In genomic region chr19:46446436-46447020, GRCm38 (mm10) we compare ENCODE assay signal across 15 mouse cellular contexts. TPM values are rescaled to one million over a fixed set of nuclear protein-coding genes. Genes with fewer than 3 reads are reported as not detected.
DNase-seq lines count a peak whose midpoint lies in the region; ATAC-seq and TF ChIP-seq lines count a peak whose summit lies in the region.
"Had no signal": no experiment of that assay in that cellular context is flagged by ENCODE, and none has a peak within 500 bp of the region (broad histone marks: within the 10 kb centered on the region; RNA-seq: fewer than 3 reads in every experiment).

No protein-coding gene starts in this region.

- WGBS in hindbrain, embryonic 10.5 days = 85% methylated on average over 5 of the region's 5 CpGs
- WGBS in hindbrain, embryonic 11.5 days = 79% methylated on average over 5 of the region's 5 CpGs
- 69% methylated on average over 5 of the region's 5 CpGs for WGBS in midbrain, embryonic 15.5 days
- WGBS in midbrain, embryonic 14.5 days = 74% methylated on average over 5 of the region's 5 CpGs
- WGBS in forebrain, postnatal 0 days = 25% methylated on average over 5 of the region's 5 CpGs
- WGBS in heart, embryonic 11.5 days (ENCODE audit: insufficient replicate concordance) = 87% methylated on average over 5 of the region's 5 CpGs

- no peak overlapping the region for H3K4me3 ChIP-seq in hindbrain, embryonic 10.5 days
- no peak overlapping the region for H3K4me3 ChIP-seq in hindbrain, embryonic 11.5 days (ENCODE audit: low read depth, low read length)
- no peak overlapping the region for H3K4me3 ChIP-seq in midbrain, embryonic 15.5 days
- no peak overlapping the region for H3K4me3 ChIP-seq in midbrain, embryonic 14.5 days (replicated peaks; ENCODE audit: low read depth, low read length)
- no peak overlapping the region for H3K4me3 ChIP-seq in forebrain, postnatal 0 days (ENCODE audit: low read depth, low read length)
- no peak overlapping the region for H3K4me3 ChIP-seq in heart, embryonic 11.5 days (ENCODE audit: low read depth, low read length)
- H3K4me3 ChIP-seq: liver, embryonic 12.5 days had no signal

- H3K9me3 ChIP-seq in hindbrain, embryonic 10.5 days = no peaks in the 10 kb centered on the region
- no peaks in the 10 kb centered on the region for H3K9me3 ChIP-seq in hindbrain, embryonic 11.5 days (ENCODE audit: control insufficient read depth, low read length)
- no peaks in the 10 kb centered on the region for H3K9me3 ChIP-seq in midbrain, embryonic 15.5 days
- H3K9me3 ChIP-seq in midbrain, embryonic 14.5 days (ENCODE audit: control insufficient read depth, low read length) = no peaks in the 10 kb centered on the region
- no peaks in the 10 kb centered on the region for H3K9me3 ChIP-seq in forebrain, postnatal 0 days (ENCODE audit: low read length)
- H3K9me3 ChIP-seq in heart, embryonic 11.5 days (replicated peaks; ENCODE audit: control insufficient read depth, low read length) = no peaks in the 10 kb centered on the region
- H3K9me3 ChIP-seq: liver, embryonic 12.5 days had no signal

- DNase-seq in hindbrain, embryonic 10.5 days (ENCODE audit: low spot score) = no peak
- no peak for DNase-seq in hindbrain, embryonic 11.5 days (ENCODE audit: low spot score)
- no peak for DNase-seq in midbrain, embryonic 14.5 days
- no peak for DNase-seq in forebrain, postnatal 0 days
- DNase-seq in ovary, postnatal 10 days (ENCODE audit: low spot score) = no peak
- DNase-seq: adrenal gland, adult 8-10 months; B cell, adult 2 months; cerebellum, adult 11-12 months; kidney, adult 2 months; kidney, postnatal 36 days; right cerebral cortex, adult 18-20 months; thymus, postnatal 4 days had no signal

- H3K36me3 ChIP-seq in hindbrain, embryonic 10.5 days = peaks cover 18% of the 10 kb centered on the region; the same call in 1 of the 2 replicates
- H3K36me3 ChIP-seq in hindbrain, embryonic 11.5 days (ENCODE audit: control insufficient read depth, insufficient read depth, low read length) = no peaks in the 10 kb centered on the region
- H3K36me3 ChIP-seq in midbrain, embryonic 15.5 days (replicated peaks) = no peaks in the 10 kb centered on the region
- H3K36me3 ChIP-seq in midbrain, embryonic 14.5 days (ENCODE audit: control insufficient read depth, insufficient read depth, low read length) = no peaks in the 10 kb centered on the region
- no peaks in the 10 kb centered on the region; the same call in 1 of the 2 replicates for H3K36me3 ChIP-seq in forebrain, postnatal 0 days (ENCODE audit: insufficient read depth)
- H3K36me3 ChIP-seq in heart, embryonic 11.5 days (ENCODE audit: control insufficient read depth, insufficient read depth, low read length) = no peaks in the 10 kb centered on the region

- H3K27me3 ChIP-seq in hindbrain, embryonic 10.5 days (ENCODE audit: insufficient read depth, poor library complexity, severe bottlenecking) = no peaks in the 10 kb centered on the region
- no peaks in the 10 kb centered on the region for H3K27me3 ChIP-seq in hindbrain, embryonic 11.5 days (ENCODE audit: control insufficient read depth, insufficient read depth, low read length)
- no peaks in the 10 kb centered on the region for H3K27me3 ChIP-seq in midbrain, embryonic 15.5 days (replicated peaks)
- no peaks in the 10 kb centered on the region for H3K27me3 ChIP-seq in midbrain, embryonic 14.5 days (ENCODE audit: control insufficient read depth, insufficient read depth, low read length)
- no peaks in the 10 kb centered on the region for H3K27me3 ChIP-seq in forebrain, postnatal 0 days (ENCODE audit: insufficient read depth, low read length)
- no peaks in the 10 kb centered on the region for H3K27me3 ChIP-seq in heart, embryonic 11.5 days (ENCODE audit: control insufficient read depth, insufficient read depth, low read length)
- H3K27me3 ChIP-seq: liver, embryonic 12.5 days had no signal

- peaks cover 79% of the 10 kb centered on the region for H3K4me1 ChIP-seq in hindbrain, embryonic 10.5 days (replicated peaks)
- peaks cover 14% of the 10 kb centered on the region for H3K4me1 ChIP-seq in hindbrain, embryonic 11.5 days (replicated peaks; ENCODE audit: control insufficient read depth, insufficient read depth, low read length)
- peaks cover 26% of the 10 kb centered on the region for H3K4me1 ChIP-seq in midbrain, embryonic 15.5 days
- H3K4me1 ChIP-seq in midbrain, embryonic 14.5 days (ENCODE audit: control insufficient read depth, insufficient read depth, low read length) = peaks cover 11% of the 10 kb centered on the region
- no peaks in the 10 kb centered on the region for H3K4me1 ChIP-seq in forebrain, postnatal 0 days (ENCODE audit: insufficient read depth)
- peaks cover 25% of the 10 kb centered on the region for H3K4me1 ChIP-seq in heart, embryonic 11.5 days (ENCODE audit: control insufficient read depth, insufficient read depth, low read length)

- ATAC-seq in hindbrain, embryonic 11.5 days (ENCODE audit: low FRiP score) = no peak
- no peak for ATAC-seq in midbrain, embryonic 15.5 days (replicated peaks)
- ATAC-seq in midbrain, embryonic 14.5 days (ENCODE audit: low FRiP score, low TSS enrichment) = no peak
- no peak for ATAC-seq in forebrain, postnatal 0 days
- no peak for ATAC-seq in heart, embryonic 11.5 days (replicated peaks; ENCODE audit: insufficient number of reproducible peaks, low FRiP score, low TSS enrichment)
- ATAC-seq: liver, embryonic 12.5 days had no signal

- no peak overlapping the region for H3K9ac ChIP-seq in hindbrain, embryonic 11.5 days (ENCODE audit: low read depth, low read length)
- H3K9ac ChIP-seq in midbrain, embryonic 15.5 days = no peak overlapping the region
- H3K9ac ChIP-seq in midbrain, embryonic 14.5 days (replicated peaks; ENCODE audit: low read length) = no peak overlapping the region
- no peak overlapping the region for H3K9ac ChIP-seq in forebrain, postnatal 0 days
- H3K9ac ChIP-seq in heart, embryonic 11.5 days (ENCODE audit: low read depth, low read length) = no peak overlapping the region
- H3K9ac ChIP-seq: liver, embryonic 12.5 days had no signal

- no peak for TF ChIP-seq CTCF in forebrain, postnatal 0 days (IDR thresholded peaks at IDR 0.05; ENCODE audit: low read depth)

- no peak overlapping the region for H3K4me2 ChIP-seq in hindbrain, embryonic 11.5 days (replicated peaks; ENCODE audit: low read depth, low read length)
- no peak overlapping the region for H3K4me2 ChIP-seq in midbrain, embryonic 15.5 days
- no peak overlapping the region for H3K4me2 ChIP-seq in midbrain, embryonic 14.5 days (ENCODE audit: low read length)
- no peak overlapping the region for H3K4me2 ChIP-seq in forebrain, postnatal 0 days (ENCODE audit: low read depth)
- no peak overlapping the region for H3K4me2 ChIP-seq in heart, embryonic 11.5 days
- H3K4me2 ChIP-seq: liver, embryonic 12.5 days had no signal

- peak overlapping the region; percentile 73 for H3K27ac ChIP-seq in hindbrain, embryonic 10.5 days
- no peak overlapping the region; the same call in 1 of the 2 replicates for H3K27ac ChIP-seq in hindbrain, embryonic 11.5 days (ENCODE audit: low read depth, low read length)
- H3K27ac ChIP-seq in midbrain, embryonic 15.5 days = peak overlapping the region; percentile 55; the same call in 1 of the 2 replicates
- H3K27ac ChIP-seq in midbrain, embryonic 14.5 days (replicated peaks; ENCODE audit: low read depth, low read length) = no peak overlapping the region; the same call in 1 of the 2 replicates
- H3K27ac ChIP-seq in forebrain, postnatal 0 days (ENCODE audit: low read depth, low read length) = 0 out of 2 replicates have a peak overlapping the region, but pooled peaks have one; percentile 17
- H3K27ac ChIP-seq in heart, embryonic 11.5 days (ENCODE audit: low read depth, low read length) = no peak overlapping the region
- H3K27ac ChIP-seq: liver, embryonic 12.5 days had no signal

RNA-seq across cellular contexts. Expression of gene Sufu, which starts 49.8 kb away (rescaled TPM):
- 49.1 and 52.1 TPM in 2 replicates for polyA plus RNA-seq in hindbrain, embryonic 10.5 days (2016; fragmentation: Nextera tagmentation; extraction: Ambion mirVana)
- polyA plus RNA-seq in hindbrain, embryonic 11.5 days (2014; fragmentation: Nextera tagmentation; extraction: Ambion mirVana) = 31.9 and 33.2 TPM in 2 replicates
- 24.2 and 24.4 TPM in 2 replicates for polyA plus RNA-seq in midbrain, embryonic 15.5 days (2015; fragmentation: Nextera tagmentation; extraction: Ambion mirVana)
- polyA plus RNA-seq in midbrain, embryonic 14.5 days (2014; fragmentation: Nextera tagmentation; extraction: Ambion mirVana) = 22.0 and 29.1 TPM in 2 replicates
- total RNA-seq in forebrain, postnatal 0 days (2014; rRNA removed) = 9.4 and 13.1 TPM in 2 replicates
- polyA plus RNA-seq in forebrain, postnatal 0 days (2015; fragmentation: Nextera tagmentation; extraction: Ambion mirVana) = 12.7 and 17.7 TPM in 2 replicates
- 21.5 and 24.4 TPM in 2 replicates for polyA plus RNA-seq in heart, embryonic 11.5 days (2014; fragmentation: Nextera tagmentation; extraction: Ambion mirVana)

RNA-seq across cellular contexts. Expression of gene Actr1a, which starts 51.0 kb away (rescaled TPM):
- 193 and 229 TPM in 2 replicates for polyA plus RNA-seq in hindbrain, embryonic 10.5 days (2016; fragmentation: Nextera tagmentation; extraction: Ambion mirVana)
- 223 and 250 TPM in 2 replicates for polyA plus RNA-seq in hindbrain, embryonic 11.5 days (2014; fragmentation: Nextera tagmentation; extraction: Ambion mirVana)
- 394 and 399 TPM in 2 replicates for polyA plus RNA-seq in midbrain, embryonic 15.5 days (2015; fragmentation: Nextera tagmentation; extraction: Ambion mirVana)
- 320 and 379 TPM in 2 replicates for polyA plus RNA-seq in midbrain, embryonic 14.5 days (2014; fragmentation: Nextera tagmentation; extraction: Ambion mirVana)
- total RNA-seq in forebrain, postnatal 0 days (2014; rRNA removed) = 356 and 372 TPM in 2 replicates
- 360 and 367 TPM in 2 replicates for polyA plus RNA-seq in forebrain, postnatal 0 days (2015; fragmentation: Nextera tagmentation; extraction: Ambion mirVana)
- 112 and 130 TPM in 2 replicates for polyA plus RNA-seq in heart, embryonic 11.5 days (2014; fragmentation: Nextera tagmentation; extraction: Ambion mirVana)

RNA-seq across cellular contexts. Expression of gene Trim8, which starts 55.0 kb away (rescaled TPM):
- polyA plus RNA-seq in hindbrain, embryonic 10.5 days (2016; fragmentation: Nextera tagmentation; extraction: Ambion mirVana) = 26.5 and 30.0 TPM in 2 replicates
- polyA plus RNA-seq in hindbrain, embryonic 11.5 days (2014; fragmentation: Nextera tagmentation; extraction: Ambion mirVana) = 28.4 and 30.6 TPM in 2 replicates
- 29.9 and 30.5 TPM in 2 replicates for polyA plus RNA-seq in midbrain, embryonic 15.5 days (2015; fragmentation: Nextera tagmentation; extraction: Ambion mirVana)
- 36.5 and 38.5 TPM in 2 replicates for polyA plus RNA-seq in midbrain, embryonic 14.5 days (2014; fragmentation: Nextera tagmentation; extraction: Ambion mirVana)
- total RNA-seq in forebrain, postnatal 0 days (2014; rRNA removed) = 68.6 and 76.5 TPM in 2 replicates
- 25.9 and 28.2 TPM in 2 replicates for polyA plus RNA-seq in forebrain, postnatal 0 days (2015; fragmentation: Nextera tagmentation; extraction: Ambion mirVana)
- polyA plus RNA-seq in heart, embryonic 11.5 days (2014; fragmentation: Nextera tagmentation; extraction: Ambion mirVana) = 18.0 and 18.6 TPM in 2 replicates

Comparison
In these comparisons a context has a peak if more than half of its experiments do, and no peak if none do; other contexts are left out.
1. H3K27ac ChIP-seq: peak in hindbrain, embryonic 10.5 days (single experiment), midbrain, embryonic 15.5 days (single experiment) and forebrain, postnatal 0 days (single experiment); none in hindbrain, embryonic 11.5 days (single experiment), midbrain, embryonic 14.5 days (single experiment) and heart, embryonic 11.5 days (single experiment).